Mouse (Mus musculus): ENCODE data around the gene Qrsl1. TPM values are rescaled to one million over a fixed set of nuclear protein-coding genes. Genes with fewer than 3 reads are reported as not detected.

Gene Qrsl1
- total and polyA plus RNA-seq, 3 experiments = 41.8 to 49.5 (median 46.8) TPM

GRCm38 (mm10) chr10:43898276-43898675 lies 3.3 kb downstream of the Qrsl1 start:
- H3K4me3 ChIP-seq (replicated peaks in 1 of 3; ENCODE audit: low read depth in 2 of 3, low read length in 2 of 3, poor library complexity in 1 of 3) = peak overlapping the region; percentile 1 to 12 (median 10)
- H3K36me3 ChIP-seq (replicated peaks in 1 of 2; ENCODE audit: control insufficient read depth in 1 of 2, insufficient read depth in 1 of 2, low read length in 1 of 2) = peaks cover 18 to 42% of the 10 kb centered on the region in 2 experiments
- TF ChIP-seq NELFE (IDR thresholded peaks at IDR 0.05; ENCODE audit: low read depth, low read length) (peak; percentile 62; the same call in 1 of the 2 replicates), ELF1 (IDR thresholded peaks at IDR 0.05; ENCODE audit: low read depth, low read length) (peak; percentile 66; the same call in 1 of the 2 replicates), MXI1 (IDR thresholded peaks at IDR 0.05; ENCODE audit: low read depth, low read length) (peak; percentile 71), NRF1 (IDR thresholded peaks at IDR 0.05; ENCODE audit: low read depth, low read length) (no peak; the same call in 1 of the 2 replicates), SMC3 (IDR thresholded peaks at IDR 0.05; ENCODE audit: low read depth, low read length) (peak; percentile 35), SIN3A (IDR thresholded peaks at IDR 0.05; ENCODE audit: low read length) (peak; percentile 94), USF1 (IDR thresholded peaks at IDR 0.05; ENCODE audit: low read depth, low read length) (no peak), POLR2A (IDR thresholded peaks at IDR 0.05; ENCODE audit: low read depth, low read length) (0 out of 2 replicates have a peak, but pooled peaks have one; percentile 30), MYC (IDR thresholded peaks at IDR 0.05; ENCODE audit: low read depth, low read length) (peak; percentile 88), PAX5 (IDR thresholded peaks at IDR 0.05; ENCODE audit: low read length) (no peak), ETS1 (conservative IDR thresholded peaks at IDR 0.05; ENCODE audit: low read depth, low read length) (peak; percentile 95), EP300 (IDR thresholded peaks at IDR 0.05; ENCODE audit: low read length) (peak; percentile 99), KAT2A (IDR thresholded peaks at IDR 0.05; ENCODE audit: insufficient replicate concordance, low read length) (peak; percentile 81; the same call in 1 of the 2 replicates), ZKSCAN1 (IDR thresholded peaks at IDR 0.05; ENCODE audit: borderline replicate concordance, low read depth, low read length) (no peak), CHD1 (IDR thresholded peaks at IDR 0.05; ENCODE audit: low read depth, low read length) (0 out of 2 replicates have a peak, but pooled peaks have one; percentile 60), ZNF384 (IDR thresholded peaks at IDR 0.05; ENCODE audit: low read depth, low read length) (peak; percentile 67), ZC3H11A (IDR thresholded peaks at IDR 0.05; ENCODE audit: low read depth, low read length) (0 out of 2 replicates have a peak, but pooled peaks have one; percentile 3), ZMIZ1 (IDR thresholded peaks at IDR 0.05; ENCODE audit: low read depth, low read length) (peak; percentile 87), MAX (IDR thresholded peaks at IDR 0.05; ENCODE audit: low read length) (peak; percentile 82), MAFK (IDR thresholded peaks at IDR 0.05; ENCODE audit: insufficient replicate concordance, low read length) (peak; percentile 88), MEF2A (IDR thresholded peaks at IDR 0.05; ENCODE audit: borderline replicate concordance, low read depth, low read length) (peak; percentile 99), UBTF (IDR thresholded peaks at IDR 0.05; ENCODE audit: low read depth, low read length) (no peak), JUN (IDR thresholded peaks at IDR 0.05; ENCODE audit: insufficient read depth, low read depth, low read length) (peak; percentile 80), RCOR1 (conservative IDR thresholded peaks at IDR 0.05; ENCODE audit: low read depth, low read length) (peak; percentile 97), IRF4 (IDR thresholded peaks at IDR 0.05; ENCODE audit: low read depth, low read length) (peak; percentile 99), E2F4 (IDR thresholded peaks at IDR 0.05; ENCODE audit: insufficient replicate concordance, low read depth, low read length) (0 out of 2 replicates have a peak, but pooled peaks have one; percentile 36), USF2 (conservative IDR thresholded peaks at IDR 0.05; ENCODE audit: low read depth, low read length) (no peak), RAD21 (IDR thresholded peaks at IDR 0.05; ENCODE audit: low read depth, low read length) (peak; percentile 6), HCFC1 (IDR thresholded peaks at IDR 0.05; ENCODE audit: low read depth, low read length) (peak; percentile 59), TCF12 (IDR thresholded peaks at IDR 0.05; ENCODE audit: low read depth, low read length) (peak; percentile 97), CTCF (conservative IDR thresholded peaks at IDR 0.05 in 1 of 2, IDR thresholded peaks at IDR 0.05 in 1 of 2; ENCODE audit: low read depth in 2 of 2, low read length in 2 of 2) (no peak), BHLHE40 (IDR thresholded peaks at IDR 0.05; ENCODE audit: low read depth, low read length) (peak; percentile 85), JUND (conservative IDR thresholded peaks at IDR 0.05; ENCODE audit: low read depth, low read length) (peak; percentile 83), CHD2 (IDR thresholded peaks at IDR 0.05; ENCODE audit: low read length) (peak; percentile 91), POLR2AphosphoS2 (IDR thresholded peaks at IDR 0.05; ENCODE audit: low read depth, low read length) (no peak), TBP (conservative IDR thresholded peaks at IDR 0.05; ENCODE audit: low read depth, low read length) (peak; percentile 62; the same call in 1 of the 2 replicates), MAZ (IDR thresholded peaks at IDR 0.05; ENCODE audit: low read depth, low read length) (peak; percentile 97), GABPA (IDR thresholded peaks at IDR 0.05; ENCODE audit: insufficient replicate concordance, low read depth, low read length) (no peak)
- H3K9ac ChIP-seq (ENCODE audit: insufficient read depth, low read depth) = peak overlapping the region; percentile 23
- in situ Hi-C loops (cut with MboI; ENCODE audit: low pct_ligation_motif_present, low pct_unique_long_range_greater_than_20kb, low sequenced_read_pairs) = no loop called here
- no peaks in the 10 kb centered on the region for H3K9me3 ChIP-seq (replicated peaks; ENCODE audit: low read length)
- dilution Hi-C loops (cut with MboI; ENCODE audit: extremely low pct_ligation_motif_present, extremely low pct_unique_long_range_greater_than_20kb, low sequenced_read_pairs) = no loop called here
- peak overlapping the region; percentile 94 for H3K27ac ChIP-seq (ENCODE audit: insufficient read depth, low read depth)
- peak overlapping the region; percentile 63 for H3K4me2 ChIP-seq (ENCODE audit: insufficient read depth, low read depth, poor library complexity, severe bottlenecking)
- H3K4me1 ChIP-seq (ENCODE audit: control insufficient read depth in 1 of 2, insufficient read depth in 2 of 2) = peaks cover 23 to 52% of the 10 kb centered on the region in 2 experiments
- DNase-seq (ENCODE audit: extremely low read depth) = peak; percentile 82
- no peaks in the 10 kb centered on the region for H3K27me3 ChIP-seq (replicated peaks)
- peaks cover 40% of the 10 kb centered on the region for H3K79me2 ChIP-seq (replicated peaks; ENCODE audit: control insufficient read depth, extremely low read depth, insufficient read depth, poor library complexity, severe bottlenecking)

All from CH12.LX (cell line).